28 mouse cellular contexts compared by ENCODE assay signal in the genomic region with DNA sequence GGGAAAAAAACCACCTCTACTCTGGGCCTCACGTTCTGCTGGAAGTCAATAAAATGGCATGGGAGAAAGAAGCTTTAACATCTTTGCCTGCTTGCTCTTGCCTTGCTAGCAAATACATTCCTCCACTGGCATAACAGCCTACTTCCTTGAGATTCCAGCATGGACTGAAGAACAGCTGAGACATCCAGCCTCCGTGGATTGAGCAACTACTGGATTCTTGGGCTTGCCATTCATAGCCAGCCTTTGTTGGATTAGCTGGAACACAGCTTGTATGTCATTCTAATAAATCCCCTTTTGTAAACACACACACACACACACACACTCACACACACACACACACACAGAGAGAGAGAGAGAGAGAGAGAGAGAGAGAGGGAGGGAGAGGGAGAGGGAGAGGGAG. TPM values are rescaled to one million over a fixed set of nuclear protein-coding genes. Genes with fewer than 3 reads are reported as not detected.
A peak's percentile ranks its signal among the peaks of the same experiment; 100 is the strongest.
DNase-seq lines count a peak whose midpoint lies in the region; ATAC-seq and TF ChIP-seq lines count a peak whose summit lies in the region.
"Had no signal": no experiment of that assay in that cellular context is flagged by ENCODE, and none has a peak within 500 bp of the region (broad histone marks: within the 10 kb centered on the region; RNA-seq: fewer than 3 reads in every experiment).

No protein-coding gene starts in this region.

- TF ChIP-seq CTCF in lung, embryonic 14.5 days (IDR thresholded peaks at IDR 0.05; ENCODE audit: low read depth) = no peak
- TF ChIP-seq CTCF in lung, postnatal 0 days (IDR thresholded peaks at IDR 0.05) = no peak

- no peak overlapping the region for H3K4me3 ChIP-seq in lung, embryonic 14.5 days (ENCODE audit: low read depth, low read length)
- no peak overlapping the region for H3K4me3 ChIP-seq in lung, postnatal 0 days (ENCODE audit: low read depth, low read length)
- no peak overlapping the region for H3K4me3 ChIP-seq in myocyte
- H3K4me3 ChIP-seq: embryonic facial prominence, embryonic 10.5 days; embryonic facial prominence, embryonic 13.5 days; erythroblast, embryonic 14.5 days; forebrain, embryonic 13.5 days; gastrocnemius, adult 2 months; hindbrain, embryonic 12.5 days; hindbrain, embryonic 15.5 days had no signal

- TF ChIP-seq EP300 in lung, postnatal 0 days (IDR thresholded peaks at IDR 0.05) = 0 out of 2 replicates have a peak, but pooled peaks have one; percentile 9

- TF ChIP-seq POLR2A in myocyte (IDR thresholded peaks at IDR 0.05; ENCODE audit: insufficient read length, low read depth) = no peak

- no peak for ATAC-seq in lung, embryonic 14.5 days (ENCODE audit: insufficient read depth)
- ATAC-seq in lung, postnatal 0 days = peak; percentile 69
- ATAC-seq: forebrain, embryonic 13.5 days; forebrain, embryonic 16.5 days had no signal

- H3K79me2 ChIP-seq in myocyte (ENCODE audit: control insufficient read depth, insufficient read depth) = no peaks in the 10 kb centered on the region

- no peaks in the 10 kb centered on the region for H3K27me3 ChIP-seq in lung, embryonic 14.5 days (ENCODE audit: insufficient read depth, low read length)
- H3K27me3 ChIP-seq in lung, postnatal 0 days (replicated peaks; ENCODE audit: insufficient read depth, low read length) = no peaks in the 10 kb centered on the region
- peaks cover 32% of the 10 kb centered on the region for H3K27me3 ChIP-seq in myocyte (ENCODE audit: control insufficient read depth, insufficient read depth, insufficient read length)
- H3K27me3 ChIP-seq: CH12.LX; embryonic facial prominence, embryonic 13.5 days; forebrain, embryonic 13.5 days; hindbrain, embryonic 12.5 days; hindbrain, embryonic 15.5 days had no signal

- no peak overlapping the region for H3ac ChIP-seq in myocyte (ENCODE audit: control insufficient read depth, insufficient read length)

- 47% methylated on average over 2 of the region's 2 CpGs for WGBS in lung, embryonic 14.5 days
- WGBS in lung, postnatal 0 days = 36% methylated on average over 2 of the region's 2 CpGs

- H3K9ac ChIP-seq in lung, embryonic 14.5 days = no peak overlapping the region
- no peak overlapping the region for H3K9ac ChIP-seq in lung, postnatal 0 days (replicated peaks; ENCODE audit: low read depth)
- H3K9ac ChIP-seq: embryonic facial prominence, embryonic 13.5 days; forebrain, embryonic 13.5 days; hindbrain, embryonic 12.5 days; hindbrain, embryonic 15.5 days had no signal

- no peaks in the 10 kb centered on the region for H3K9me3 ChIP-seq in lung, embryonic 14.5 days (ENCODE audit: low read depth, low read length)
- H3K9me3 ChIP-seq in lung, postnatal 0 days (ENCODE audit: low read length) = no peaks in the 10 kb centered on the region
- H3K9me3 ChIP-seq: embryonic facial prominence, embryonic 10.5 days; embryonic facial prominence, embryonic 13.5 days; forebrain, embryonic 13.5 days; G1E; hindbrain, embryonic 12.5 days; hindbrain, embryonic 15.5 days had no signal

- peaks cover 9% of the 10 kb centered on the region; the same call in 1 of the 2 replicates for H3K4me1 ChIP-seq in lung, embryonic 14.5 days (ENCODE audit: insufficient read depth)
- H3K4me1 ChIP-seq in lung, postnatal 0 days (ENCODE audit: insufficient read depth, low read depth, low read length) = no peaks in the 10 kb centered on the region; the same call in 1 of the 2 replicates
- H3K4me1 ChIP-seq: embryonic facial prominence, embryonic 13.5 days had no signal

- no peak overlapping the region for H3K27ac ChIP-seq in lung, embryonic 14.5 days (ENCODE audit: low read depth)
- H3K27ac ChIP-seq in lung, postnatal 0 days (ENCODE audit: low read length) = no peak overlapping the region
- H3K27ac ChIP-seq: embryonic facial prominence, embryonic 10.5 days; embryonic facial prominence, embryonic 13.5 days; forebrain, embryonic 13.5 days; gastrocnemius, adult 2 months; hindbrain, embryonic 12.5 days; hindbrain, embryonic 15.5 days had no signal

- no peak overlapping the region for H3K4me2 ChIP-seq in lung, embryonic 14.5 days
- H3K4me2 ChIP-seq in lung, postnatal 0 days (replicated peaks; ENCODE audit: low read depth, low read length) = no peak overlapping the region
- no peak overlapping the region for H3K4me2 ChIP-seq in myocyte (ENCODE audit: low read depth)
- H3K4me2 ChIP-seq: embryonic facial prominence, embryonic 13.5 days; forebrain, embryonic 13.5 days; heart, embryonic 11.5 days; hindbrain, embryonic 12.5 days; hindbrain, embryonic 15.5 days had no signal

- peak; percentile 49 for DNase-seq in lung, embryonic 14.5 days
- no peak for DNase-seq in lung, postnatal 36 days
- peak; percentile 63 for DNase-seq in lung, postnatal 0 days (ENCODE audit: low spot score)
- no peak for DNase-seq in lung, postnatal 14 days
- peak; percentile 31 for DNase-seq in Muller cell, postnatal 12 days (ENCODE audit: inconsistent ontology term)
- DNase-seq in kidney, adult 11 months = no peak
- DNase-seq: adrenal gland, adult 2 months; adrenal gland, postnatal 14 days; B cell, adult 2 months; cerebellum, adult 11-12 months; cerebellum, adult 8-10 months; cerebellum, postnatal 10 days; cerebellum, postnatal 36 days; embryo, embryonic 11 days; gastrocnemius, adult 2 months; gastrocnemius, postnatal 14 days; heart, adult 11 months had no signal

- H3K36me3 ChIP-seq in lung, embryonic 14.5 days (ENCODE audit: insufficient read depth) = no peaks in the 10 kb centered on the region
- no peaks in the 10 kb centered on the region for H3K36me3 ChIP-seq in lung, postnatal 0 days (ENCODE audit: insufficient read depth, low read length)
- H3K36me3 ChIP-seq in myocyte (ENCODE audit: control insufficient read depth, insufficient read depth) = no peaks in the 10 kb centered on the region
- H3K36me3 ChIP-seq: embryonic facial prominence, embryonic 10.5 days; embryonic facial prominence, embryonic 13.5 days; G1E; hindbrain, embryonic 12.5 days; hindbrain, embryonic 15.5 days had no signal

TF ChIP-seq in myocyte, 11 proteins besides CTCF, POLR2A, EP300 and RAD21:
- TF ChIP-seq CEBPB (IDR thresholded peaks at IDR 0.05; ENCODE audit: insufficient read depth, poor library complexity, severe bottlenecking) (0 out of 2 replicates have a peak, but pooled peaks have one; percentile 26), REST (IDR thresholded peaks at IDR 0.05; ENCODE audit: insufficient read depth, insufficient read length) (no peak)
TF ChIP-seq in myocyte: peak in this region for 1.

RNA-seq across cellular contexts. Expression of a gene that starts 33.8 kb away (rescaled TPM):
- 92.2 and 94.0 TPM in 2 replicates for polyA plus RNA-seq in lung, embryonic 14.5 days (2014; fragmentation: Nextera tagmentation; extraction: Ambion mirVana)
- 129 and 140 TPM in 2 replicates for polyA plus RNA-seq in lung, postnatal 0 days (2015; fragmentation: Nextera tagmentation; extraction: Ambion mirVana)
- 24.7 TPM for polyA plus RNA-seq in myocyte (2012; fragmentation: generic; extraction: Trizol)

Comparison
In these comparisons a context has a peak if more than half of its experiments do, and no peak if none do; other contexts are left out.
1. DNase-seq: peak in lung, embryonic 14.5 days (single experiment), lung, postnatal 0 days (single experiment) and Muller cell, postnatal 12 days (single experiment); none in lung, postnatal 36 days (single experiment), lung, postnatal 14 days (single experiment) and kidney, adult 11 months (single experiment).